Mouse (Mus musculus) olfactory bulb, adult 2 months (tissue): ENCODE data around the gene Eif4e2.

Experiments
- CTCF ChIP-seq: fragments of 200-500 bp; IDR thresholded peaks from 2 replicates; pipeline ENCODE4 v1.5.1; 2012; ENCODE audit warnings: low read depth, mild to moderate bottlenecking, low read length, moderate library complexity; ENCODE audit not compliant: insufficient read depth
- POLR2A ChIP-seq: fragments of 200-500 bp; IDR thresholded peaks from 2 replicates; pipeline ENCODE4 v1.6.1; 2012; ENCODE audit warnings: mild to moderate bottlenecking, low read depth, low read length, moderate library complexity; ENCODE audit not compliant: insufficient read depth

GRCm38 (mm10) chr1:87183013-87183412 is 30.7 kb upstream of the Eif4e2 start, which contains the start of gene Prss56:
- TF ChIP-seq CTCF (no peak), POLR2A (no peak)
